Mouse (Mus musculus): ENCODE results near the gene Entpd3. TPM values are rescaled to one million over a fixed set of nuclear protein-coding genes. Genes with fewer than 3 reads are reported as not detected.

Entpd3 gene
- polyA plus RNA-seq, 1 experiment from 2014 or later: 0.51 TPM

Other genes with a start within 250 kb of the Entpd3 start
- gene Myrip, start 238.3 kb upstream of the Entpd3 start, polyA plus RNA-seq (2014; fragmentation: Nextera tagmentation; extraction: Ambion mirVana): 0.25 and 0.66 TPM in 2 replicates
- gene Eif1b, start 47.6 kb upstream of the Entpd3 start, polyA plus RNA-seq (2014; fragmentation: Nextera tagmentation; extraction: Ambion mirVana): 274 and 279 TPM in 2 replicates
- gene Rpl14, start 31.6 kb downstream of the Entpd3 start, polyA plus RNA-seq (2014; fragmentation: Nextera tagmentation; extraction: Ambion mirVana): 822 and 883 TPM in 2 replicates